Mouse (Mus musculus) midbrain, embryonic 14.5 days (tissue): ENCODE results near the gene Rcor2. TPM values are rescaled to one million over a fixed set of nuclear protein-coding genes. Genes with fewer than 3 reads are reported as not detected.

ENCODE experiments used
- ATAC-seq: fragments of 200-750 bp; cut with Nextera tagmentation; 2 replicates; pipeline ENCODE4 v1.8.0; 2017; ENCODE audit warnings: moderate number of reproducible peaks, moderate library complexity; ENCODE audit not compliant: low FRiP score, low TSS enrichment
- DNase-seq: peaks from one replicate; pipeline ENCODE4 v3.0.0-alpha.2; 2015
- H3K27ac ChIP-seq: fragments of 300-500 bp; sonication (generic); replicated peaks from 2 replicates; pipeline ENCODE4 v1.5.1; 2014; ENCODE audit warnings: mild to moderate bottlenecking, low read depth, low read length, moderate library complexity
- H3K27me3 ChIP-seq: fragments of 300-500 bp; sonication (generic); 2 replicates; pipeline ENCODE4 v1.6.1; 2014; ENCODE audit warnings: low read length, control low read depth, mixed read lengths; ENCODE audit not compliant: control insufficient read depth, insufficient read depth
- H3K36me3 ChIP-seq: fragments of 300-500 bp; sonication (generic); 2 replicates; pipeline ENCODE4 v1.6.1; 2014; ENCODE audit warnings: low read length, control low read depth; ENCODE audit not compliant: control insufficient read depth, insufficient read depth
- H3K4me1 ChIP-seq: fragments of 300-500 bp; sonication (generic); 2 replicates; pipeline ENCODE4 v1.6.1; 2014; ENCODE audit warnings: mild to moderate bottlenecking, antibody characterized with exemption, low read length, control low read depth; ENCODE audit not compliant: control insufficient read depth, insufficient read depth
- H3K4me2 ChIP-seq: fragments of 300-500 bp; sonication (generic); 2 replicates; pipeline ENCODE4 v1.6.1; 2014; ENCODE audit warnings: mild to moderate bottlenecking, low read length, moderate library complexity
- H3K4me3 ChIP-seq: fragments of 300-500 bp; sonication (generic); replicated peaks from 2 replicates; pipeline ENCODE4 v1.5.1; 2014; ENCODE audit warnings: low read depth, low read length
- H3K9ac ChIP-seq: fragments of 300-500 bp; sonication (generic); replicated peaks from 2 replicates; pipeline ENCODE4 v1.6.1; 2014; ENCODE audit warnings: mild to moderate bottlenecking, low read length, moderate library complexity
- H3K9me3 ChIP-seq: fragments of 300-500 bp; sonication (generic); 2 replicates; pipeline ENCODE4 v1.6.1; 2016; ENCODE audit warnings: low read length, control low read depth, mixed read lengths; ENCODE audit not compliant: control insufficient read depth
- WGBS: fragments of 180-500 bp; shearing (Covaris S2); extraction: QIAGEN DNeasy Blood & Tissue Kit; methylation state at CpG from one replicate; pipeline ENCODE4 v1.1.7; 2014; 5-methylcytosine and 5-hydroxymethylcytosine counted together
- polyA plus RNA-seq: library from polyadenylated mRNA; unstranded; fragments of >200 nt; fragmentation: Nextera tagmentation; extraction: Ambion mirVana; gene quantifications from 2 replicates; pipeline ENCODE4 v1.2.1, GENCODE M21; 2014

Gene Rcor2
- polyA plus RNA-seq, 1 experiment from 2014 or later: 23.1 TPM

GRCm38 (mm10) chr19:7234537-7235221, 32.4 kb upstream of the Rcor2 start:
- 53% methylated on average over 8 of the region's 8 CpGs for WGBS
- Histone ChIP-seq H3K9ac (no peak overlapping the region), H3K4me1 (peaks cover under 1% of the 10 kb centered on the region; the same call in 1 of the 2 replicates), H3K4me3 (no peak overlapping the region), H3K9me3 (no peaks in the 10 kb centered on the region), H3K4me2 (no peak overlapping the region), H3K36me3 (peaks cover 45% of the 10 kb centered on the region), H3K27me3 (no peaks in the 10 kb centered on the region), H3K27ac (no peak overlapping the region)
- DNase-seq (peak; percentile 88), ATAC-seq (peak; percentile 86)

GRCm38 (mm10) chr19:7235461-7235860, 31.7 kb upstream of the Rcor2 start:
- no peaks in the 10 kb centered on the region for H3K27me3 ChIP-seq
- ATAC-seq: no peak
- no peaks in the 10 kb centered on the region for H3K9me3 ChIP-seq
- H3K4me2 ChIP-seq: no peak overlapping the region
- H3K27ac ChIP-seq: no peak overlapping the region
- 92% methylated on average over 9 of the region's 9 CpGs for WGBS
- no peak overlapping the region for H3K9ac ChIP-seq
- peaks cover 38% of the 10 kb centered on the region for H3K36me3 ChIP-seq
- no peak for DNase-seq
- H3K4me1 ChIP-seq: peaks cover 8% of the 10 kb centered on the region; the same call in 1 of the 2 replicates
- H3K4me3 ChIP-seq: no peak overlapping the region

GRCm38 (mm10) chr19:7236011-7236410, 31.1 kb upstream of the Rcor2 start:
- whole genome bisulfite sequencing: 92% methylated on average over 2 of the region's 2 CpGs
- H3K4me3 ChIP-seq: no peak overlapping the region
- ATAC-seq: no peak

GRCm38 (mm10) chr19:7236742-7237141, 30.4 kb upstream of the Rcor2 start:
- Histone ChIP-seq H3K27ac (no peak overlapping the region), H3K9me3 (no peaks in the 10 kb centered on the region), H3K9ac (no peak overlapping the region), H3K36me3 (peaks cover 27% of the 10 kb centered on the region), H3K4me3 (no peak overlapping the region), H3K27me3 (no peaks in the 10 kb centered on the region), H3K4me1 (peaks cover 8% of the 10 kb centered on the region; the same call in 1 of the 2 replicates), H3K4me2 (no peak overlapping the region)
- WGBS: 91% methylated on average over 4 of the region's 4 CpGs
- DNase-seq (no peak), ATAC-seq (no peak)

More at GRCm38 (mm10) chr19:7236011-7236410, 31.1 kb upstream of the Rcor2 start:
- no peaks in the 10 kb centered on the region for H3K27me3 ChIP-seq
- no peaks in the 10 kb centered on the region for H3K9me3 ChIP-seq
- no peak overlapping the region for H3K9ac ChIP-seq
- no peak overlapping the region for H3K27ac ChIP-seq
- no peak for DNase-seq
- no peak overlapping the region for H3K4me2 ChIP-seq
- peaks cover 8% of the 10 kb centered on the region; the same call in 1 of the 2 replicates for H3K4me1 ChIP-seq
- peaks cover 34% of the 10 kb centered on the region for H3K36me3 ChIP-seq

- Histone ChIP-seq H3K36me3 (0 out of 2 replicates have a peak, but pooled peaks cover 6% of the 10 kb centered on the region), H3K9me3 (no peaks in the 10 kb centered on the region), H3K27me3 (no peaks in the 10 kb centered on the region), H3K27ac (no peak overlapping the region), H3K9ac (peak overlapping the region; percentile 69; the same call in 1 of the 2 replicates), H3K4me1 (peaks cover 8% of the 10 kb centered on the region; the same call in 1 of the 2 replicates), H3K4me2 (peak overlapping the region; percentile 92), H3K4me3 (peak overlapping the region; percentile 62)
- WGBS: 86% methylated on average over 3 of the region's 3 CpGs
- DNase-seq (no peak), ATAC-seq (no peak)
Measured at GRCm38 (mm10) chr19:7239574-7239973, 27.6 kb upstream of the Rcor2 start.

GRCm38 (mm10) chr19:7240291-7240690, 26.8 kb upstream of the Rcor2 start:
- Histone ChIP-seq H3K27me3 (no peaks in the 10 kb centered on the region), H3K27ac (peak overlapping the region; percentile 78)
- peak; percentile 15 for DNase-seq

GRCm38 (mm10) chr19:7240782-7241690, 26.1 kb upstream of the Rcor2 start, which contains the start of gene Naa40:
Gene Naa40, minus strand, starts transcription at chr19:7241183.
- under 1% methylated on average over 80 of the region's 80 CpGs for WGBS
- no peaks in the 10 kb centered on the region for H3K27me3 ChIP-seq
- peak; percentile 94 for ATAC-seq

More at GRCm38 (mm10) chr19:7240291-7240690, 26.8 kb upstream of the Rcor2 start:
- Histone ChIP-seq H3K36me3 (0 out of 2 replicates have a peak, but pooled peaks cover 6% of the 10 kb centered on the region), H3K9ac (peak overlapping the region; percentile 69), H3K4me2 (peak overlapping the region; percentile 92), H3K4me3 (peak overlapping the region; percentile 62), H3K9me3 (no peaks in the 10 kb centered on the region), H3K4me1 (peaks cover 8% of the 10 kb centered on the region; the same call in 1 of the 2 replicates)
- 3% methylated on average over 13 of the region's 13 CpGs for WGBS
- 0 out of 2 replicates have a peak, but pooled peaks have one; percentile 1 for ATAC-seq

GRCm38 (mm10) chr19:7246021-7246420, 21.1 kb upstream of the Rcor2 start:
- H3K9ac ChIP-seq: no peak overlapping the region
- H3K4me2 ChIP-seq: no peak overlapping the region
- H3K27ac ChIP-seq: no peak overlapping the region
- H3K27me3 ChIP-seq: no peaks in the 10 kb centered on the region
- no peak overlapping the region for H3K4me3 ChIP-seq
- H3K36me3 ChIP-seq: no peaks in the 10 kb centered on the region
- no peak for ATAC-seq
- DNase-seq: no peak
- H3K4me1 ChIP-seq: no peaks in the 10 kb centered on the region
- WGBS: 85% methylated on average over 3 of the region's 3 CpGs
- no peaks in the 10 kb centered on the region for H3K9me3 ChIP-seq

More at GRCm38 (mm10) chr19:7240782-7241690, 26.1 kb upstream of the Rcor2 start, which contains the start of gene Naa40:
- Histone ChIP-seq H3K4me2 (peak within 1 kb of the TSS; percentile 92), H3K27ac (peak within 1 kb of the TSS; percentile 78), H3K9me3 (no peaks in the 10 kb centered on the region), H3K4me3 (peak within 1 kb of the TSS; percentile 62), H3K9ac (peak within 1 kb of the TSS; percentile 69), H3K36me3 (0 out of 2 replicates have a peak, but pooled peaks cover 6% of the 10 kb centered on the region), H3K4me1 (peaks cover 8% of the 10 kb centered on the region; the same call in 1 of the 2 replicates)
- peak; percentile 99 for DNase-seq
